Mouse (Mus musculus): Measurements from ENCODE around the gene Plxna3. TPM values are rescaled to one million over a fixed set of nuclear protein-coding genes. Genes with fewer than 3 reads are reported as not detected.

The Plxna3 gene
- total and polyA plus RNA-seq, 3 experiments = 2.0 to 5.0 (median 4.9) TPM

DNA sequence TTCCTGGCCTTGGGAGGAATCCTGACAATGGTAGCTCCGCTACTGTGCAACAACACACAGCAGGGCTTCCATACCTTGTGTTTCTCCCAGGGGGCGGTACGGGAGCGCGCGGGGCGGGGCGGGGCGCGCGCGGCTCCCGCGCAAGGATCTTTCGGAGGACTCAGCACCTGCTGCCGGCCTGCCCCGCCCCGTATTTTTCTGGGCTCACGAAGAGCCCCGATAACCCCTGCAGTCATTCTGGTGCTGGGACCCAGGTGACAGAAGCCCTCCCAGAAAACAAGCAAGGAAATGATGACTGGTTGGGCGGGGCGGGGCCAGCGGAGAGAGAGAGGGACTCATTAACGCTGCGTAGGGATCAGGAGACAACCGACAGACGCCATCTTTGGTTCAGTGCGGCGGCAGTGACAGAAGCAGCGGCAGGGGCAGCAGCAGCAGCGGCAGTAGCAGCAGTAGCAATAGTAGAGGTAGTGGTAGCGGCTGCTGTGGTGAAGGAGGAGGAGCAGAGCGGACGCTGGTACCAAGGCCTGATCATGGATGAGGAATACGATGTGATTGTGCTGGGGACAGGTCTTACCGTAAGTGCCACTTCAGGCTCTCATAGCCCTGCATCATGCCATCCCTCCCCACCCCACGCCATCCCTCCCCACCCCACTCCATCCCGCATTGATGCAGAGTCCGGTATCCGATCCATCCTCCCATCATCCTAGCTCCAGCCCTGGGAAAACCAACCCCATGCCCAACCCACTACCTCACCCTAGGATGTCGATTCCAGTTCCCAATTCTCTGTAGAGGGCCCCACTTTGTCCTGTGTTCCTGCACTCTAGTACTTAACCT is 23.8 kb upstream of the Plxna3 start, which contains the start of gene Gdi1 (continued):
- 0 out of 2 replicates have a peak, but pooled peaks have one; percentile 39 for TF ChIP-seq CHD2 (IDR thresholded peaks at IDR 0.05; ENCODE audit: low read length)
- TF ChIP-seq MEF2A (IDR thresholded peaks at IDR 0.05; ENCODE audit: borderline replicate concordance, low read depth, low read length) = 0 out of 2 replicates have a peak, but pooled peaks have one; percentile 18
- no peak for TF ChIP-seq MAZ (IDR thresholded peaks at IDR 0.05; ENCODE audit: low read depth, low read length)
- TF ChIP-seq SIN3A (IDR thresholded peaks at IDR 0.05; ENCODE audit: low read length) = peak; percentile 66; the same call in 1 of the 2 replicates
- no peak for TF ChIP-seq USF1 (IDR thresholded peaks at IDR 0.05; ENCODE audit: low read depth, low read length)
- TF ChIP-seq CTCF (conservative IDR thresholded peaks at IDR 0.05 in 1 of 2, IDR thresholded peaks at IDR 0.05 in 1 of 2; ENCODE audit: low read depth in 2 of 2, low read length in 2 of 2) = no peak; a peak in 1 of 4 replicates
- no peak for TF ChIP-seq ZMIZ1 (IDR thresholded peaks at IDR 0.05; ENCODE audit: low read depth, low read length)
- no peak for TF ChIP-seq RCOR1 (conservative IDR thresholded peaks at IDR 0.05; ENCODE audit: low read depth, low read length)
- no peak; the same call in 1 of the 2 replicates for TF ChIP-seq HCFC1 (IDR thresholded peaks at IDR 0.05; ENCODE audit: low read depth, low read length)
- peak; percentile 85 for TF ChIP-seq TCF12 (IDR thresholded peaks at IDR 0.05; ENCODE audit: low read depth, low read length)
- no peak for TF ChIP-seq PAX5 (IDR thresholded peaks at IDR 0.05; ENCODE audit: low read length)
- peak; percentile 61 for TF ChIP-seq NRF1 (IDR thresholded peaks at IDR 0.05; ENCODE audit: low read depth, low read length)
- no peak for TF ChIP-seq UBTF (IDR thresholded peaks at IDR 0.05; ENCODE audit: low read depth, low read length)
- no peak for TF ChIP-seq JUN (IDR thresholded peaks at IDR 0.05; ENCODE audit: insufficient read depth, low read depth, low read length)
- TF ChIP-seq MAX (IDR thresholded peaks at IDR 0.05; ENCODE audit: low read length) = no peak
- no peak for TF ChIP-seq ELF1 (IDR thresholded peaks at IDR 0.05; ENCODE audit: low read depth, low read length)
- peak; percentile 65; the same call in 1 of the 2 replicates for TF ChIP-seq TBP (conservative IDR thresholded peaks at IDR 0.05; ENCODE audit: low read depth, low read length)

DNA sequence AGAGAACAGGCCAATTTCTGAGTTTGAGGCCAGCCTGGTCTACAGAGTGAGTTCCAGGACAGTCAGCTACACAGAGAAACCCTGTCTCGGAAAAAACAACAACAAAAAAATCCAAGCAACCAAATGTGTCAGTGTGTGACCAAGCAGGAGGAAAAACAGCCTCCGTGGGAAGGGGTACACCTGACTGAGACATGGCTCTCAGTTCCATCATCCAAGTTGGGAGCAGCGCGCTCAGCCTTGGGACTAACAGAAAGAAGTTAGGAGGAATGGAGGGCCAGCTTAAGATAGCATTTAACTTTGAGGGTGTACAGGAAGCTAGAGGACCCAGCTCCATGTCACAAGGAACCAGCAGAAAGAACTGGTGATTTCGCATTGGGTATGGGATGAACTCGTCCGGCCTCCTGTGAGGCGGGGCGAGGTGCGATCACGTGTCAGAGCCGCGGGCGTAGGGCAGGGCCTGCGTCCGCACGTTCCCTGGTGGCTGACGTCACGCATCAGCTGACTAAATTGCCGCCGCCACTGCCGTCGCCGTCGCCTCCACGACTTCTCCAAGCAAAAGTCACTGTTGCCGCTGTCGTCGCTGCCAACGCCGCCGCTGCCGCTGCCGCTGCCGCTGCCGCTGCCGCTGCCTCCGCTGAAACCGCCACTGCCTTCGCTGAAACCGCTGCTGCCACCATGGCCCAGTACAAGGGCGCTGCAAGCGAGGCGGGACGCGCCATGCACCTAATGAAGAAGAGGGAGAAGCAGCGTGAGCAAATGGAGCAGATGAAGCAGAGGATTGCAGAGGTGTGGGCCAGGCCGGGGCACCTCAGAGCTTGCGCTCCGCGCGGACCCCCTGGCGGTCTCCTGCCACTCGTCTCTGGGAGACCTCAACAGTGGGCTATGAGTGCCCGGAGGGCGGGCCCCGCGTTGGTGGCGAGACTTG is 16.1 kb upstream of the Plxna3 start, which contains the start of gene Fam50a:
Gene Fam50a, plus strand, starts transcription at position 494 of the 925 bp plus-strand sequence.
- peak within 1 kb of the TSS; percentile 55 for H3K27ac ChIP-seq (ENCODE audit: insufficient read depth, low read depth)
- peak; percentile 79 for DNase-seq (ENCODE audit: extremely low read depth)
- TF ChIP-seq POLR2AphosphoS2 (IDR thresholded peaks at IDR 0.05; ENCODE audit: low read depth, low read length) (peak; percentile 68; the same call in 1 of the 2 replicates), USF2 (conservative IDR thresholded peaks at IDR 0.05; ENCODE audit: low read depth, low read length) (peak; percentile 83), ETS1 (conservative IDR thresholded peaks at IDR 0.05; ENCODE audit: low read depth, low read length) (peak; percentile 59), KAT2A (IDR thresholded peaks at IDR 0.05; ENCODE audit: insufficient replicate concordance, low read length) (no peak), RCOR1 (conservative IDR thresholded peaks at IDR 0.05; ENCODE audit: low read depth, low read length) (no peak), USF1 (IDR thresholded peaks at IDR 0.05; ENCODE audit: low read depth, low read length) (peak; percentile 89), TCF12 (IDR thresholded peaks at IDR 0.05; ENCODE audit: low read depth, low read length) (0 out of 2 replicates have a peak, but pooled peaks have one; percentile 19), POLR2A (IDR thresholded peaks at IDR 0.05; ENCODE audit: low read depth, low read length) (no peak; the same call in none of the 2 replicates), SIN3A (IDR thresholded peaks at IDR 0.05; ENCODE audit: low read length) (0 out of 2 replicates have a peak, but pooled peaks have one; percentile 50), MAX (IDR thresholded peaks at IDR 0.05; ENCODE audit: low read length) (peak; percentile 85), MXI1 (IDR thresholded peaks at IDR 0.05; ENCODE audit: low read depth, low read length) (no peak), BHLHE40 (IDR thresholded peaks at IDR 0.05; ENCODE audit: low read depth, low read length) (peak; percentile 94)
- H3K9ac ChIP-seq (ENCODE audit: insufficient read depth, low read depth) = peak within 1 kb of the TSS; percentile 54
- H3K27me3 ChIP-seq (replicated peaks) = no peaks in the 10 kb centered on the region
- in situ Hi-C loops (cut with MboI; ENCODE audit: low pct_ligation_motif_present, low pct_unique_long_range_greater_than_20kb, low sequenced_read_pairs) = no loop called here
- H3K36me3 ChIP-seq (replicated peaks in 1 of 2; ENCODE audit: control insufficient read depth in 1 of 2, insufficient read depth in 1 of 2, low read length in 1 of 2) = peaks cover 37 to 64% of the 10 kb centered on the region in 2 experiments
- peaks cover 0 to 17% of the 10 kb centered on the region in 2 experiments; a peak in 1 of 4 replicates for H3K4me1 ChIP-seq (ENCODE audit: control insufficient read depth in 1 of 2, insufficient read depth in 2 of 2)
- dilution Hi-C loops (cut with MboI; ENCODE audit: extremely low pct_ligation_motif_present, extremely low pct_unique_long_range_greater_than_20kb, low sequenced_read_pairs) = no loop called here
- H3K4me2 ChIP-seq (ENCODE audit: insufficient read depth, low read depth, poor library complexity, severe bottlenecking) = peak within 1 kb of the TSS; percentile 59; the same call in 1 of the 2 replicates
- no peaks in the 10 kb centered on the region; the same call in 1 of the 2 replicates for H3K79me2 ChIP-seq (replicated peaks; ENCODE audit: control insufficient read depth, extremely low read depth, insufficient read depth, poor library complexity, severe bottlenecking)
- no peaks in the 10 kb centered on the region for H3K9me3 ChIP-seq (replicated peaks; ENCODE audit: low read length)
- H3K4me3 ChIP-seq (replicated peaks in 1 of 3; ENCODE audit: low read depth in 2 of 3, low read length in 2 of 3, poor library complexity in 1 of 3) = peak within 1 kb of the TSS; percentile 44 to 95 (median 60)
